Mouse (Mus musculus) liver, embryonic 14.5 days (tissue): ENCODE data around the gene Fat2. TPM values are rescaled to one million over a fixed set of nuclear protein-coding genes. Genes with fewer than 3 reads are reported as not detected.

Source experiments
- ATAC-seq: fragments of 200-750 bp; cut with Nextera tagmentation; 2 replicates; pipeline ENCODE4 v1.8.0; 2017; ENCODE audit warnings: moderate number of reproducible peaks, mild to moderate bottlenecking, moderate library complexity; ENCODE audit not compliant: insufficient read depth
- DNase-seq, 3 experiments: peaks; one replicate each; pipeline ENCODE4 v3.0.0-alpha.2; 2012 to 2013; ENCODE audit warnings: low read depth in 3 of 3, low spot score in 3 of 3
- H3K27ac ChIP-seq: fragments of 300-500 bp; sonication (generic); 2 replicates; pipeline ENCODE4 v1.5.1; 2014; ENCODE audit warnings: moderate library complexity, mild to moderate bottlenecking, control low read depth, inconsistent platforms
- H3K27me3 ChIP-seq: fragments of 300-500 bp; sonication (generic); 2 replicates; pipeline ENCODE4 v1.6.1; 2014; ENCODE audit warnings: mild to moderate bottlenecking, low read length, moderate library complexity; ENCODE audit not compliant: control insufficient read depth, insufficient read depth
- H3K36me3 ChIP-seq: fragments of 300-500 bp; sonication (generic); replicated peaks from 2 replicates; pipeline ENCODE4 v1.6.1; 2014; ENCODE audit warnings: low read depth; ENCODE audit not compliant: control insufficient read depth, insufficient read depth
- H3K4me1 ChIP-seq, 2 experiments: fragments of 200-500 bp in 1 of 2; fragments of 300-500 bp in 1 of 2; sonication (generic) in 1 of 2; replicated peaks; 2 replicates each; pipeline ENCODE4 v1.6.1; 2012 to 2014; ENCODE audit warnings: antibody characterized with exemption in 1 of 2, inconsistent platforms in 1 of 2, low read length in 1 of 2; ENCODE audit not compliant: control insufficient read depth in 2 of 2, insufficient read depth in 2 of 2
- H3K4me2 ChIP-seq: fragments of 300-500 bp; sonication (generic); 2 replicates; pipeline ENCODE4 v1.6.1; 2014; ENCODE audit warnings: low read depth, mild to moderate bottlenecking, control low read depth, moderate library complexity
- H3K4me3 ChIP-seq, 2 experiments: fragments of 200-500 bp in 1 of 2; fragments of 300-500 bp in 1 of 2; sonication (generic) in 1 of 2; 2 replicates each; pipeline ENCODE4 v1.5.1; 2012 to 2014; ENCODE audit warnings: low read depth in 2 of 2, low read length in 2 of 2, mild to moderate bottlenecking in 2 of 2, control low read depth in 1 of 2, inconsistent platforms in 1 of 2, moderate library complexity in 1 of 2; ENCODE audit not compliant: insufficient read depth in 1 of 2
- H3K9ac ChIP-seq: fragments of 300-500 bp; sonication (generic); replicated peaks from 2 replicates; pipeline ENCODE4 v1.6.1; 2014; ENCODE audit warnings: mild to moderate bottlenecking, control low read depth, moderate library complexity
- H3K9me3 ChIP-seq: fragments of 300-500 bp; sonication (generic); 2 replicates; pipeline ENCODE4 v1.6.1; 2016; ENCODE audit warnings: low read length, mixed read lengths; ENCODE audit not compliant: control insufficient read depth
- CTCF ChIP-seq: IDR thresholded peaks from 2 replicates; pipeline ENCODE4 v1.5.1; 2016; ENCODE audit warnings: antibody characterized with exemption, low read depth, control low read depth
- EP300 ChIP-seq: IDR thresholded peaks from 2 replicates; pipeline ENCODE4 v1.6.1; 2016; ENCODE audit warnings: antibody characterized with exemption, low read depth
- WGBS: fragments of 180-500 bp; shearing (Covaris S2); extraction: QIAGEN DNeasy Blood & Tissue Kit; methylation state at CpG from one replicate; pipeline ENCODE4 v1.1.7; 2014; ENCODE audit not compliant: insufficient replicate concordance; 5-methylcytosine and 5-hydroxymethylcytosine counted together
- polyA plus RNA-seq, 2 experiments: library from polyadenylated mRNA; depleted of rRNA in 1 of 2; stranded (reverse) in 1 of 2; unstranded in 1 of 2; fragments of >200 nt; fragmentation: Nextera tagmentation in 1 of 2; extraction: Ambion mirVana in 1 of 2; gene quantifications; 2 replicates each; pipeline versions ENCODE4 v1.2.1 to v1.2.3; 2012 to 2014

Gene Fat2
- polyA plus RNA-seq, 2 experiments, result under 0.01 TPM; not detected in 1

DNA sequence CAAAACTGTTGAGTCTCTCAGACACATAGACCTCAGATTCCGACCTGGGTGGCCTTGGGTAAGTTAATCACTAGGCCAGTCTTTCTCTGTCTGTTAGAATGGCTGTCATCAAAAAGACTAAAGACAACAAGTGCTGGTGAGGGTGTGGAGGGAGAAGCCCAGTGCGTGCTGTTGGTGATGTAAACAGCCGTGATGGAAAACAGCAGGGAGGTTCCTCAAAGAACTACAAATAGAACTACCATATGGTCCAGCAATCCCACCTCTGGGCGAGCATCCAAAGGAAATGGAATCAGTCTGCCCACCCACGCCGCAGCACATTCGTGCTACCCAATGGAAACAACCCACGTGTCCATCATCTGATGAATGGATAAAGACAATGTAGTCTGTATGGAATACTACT lies 12.5 kb downstream of the Fat2 start:
- no peak for DNase-seq
- no peak overlapping the region for H3K4me2 ChIP-seq
- no peaks in the 10 kb centered on the region for H3K4me1 ChIP-seq
- H3K9ac ChIP-seq, result no peak overlapping the region
- no peak overlapping the region for H3K27ac ChIP-seq
- no peaks in the 10 kb centered on the region for H3K27me3 ChIP-seq
- TF ChIP-seq CTCF (no peak), EP300 (no peak)
- H3K4me3 ChIP-seq, result no peak overlapping the region
- ATAC-seq, result no peak
- WGBS, result 56% methylated on average over 8 of the region's 8 CpGs
- H3K9me3 ChIP-seq, result no peaks in the 10 kb centered on the region
- no peaks in the 10 kb centered on the region for H3K36me3 ChIP-seq

DNA sequence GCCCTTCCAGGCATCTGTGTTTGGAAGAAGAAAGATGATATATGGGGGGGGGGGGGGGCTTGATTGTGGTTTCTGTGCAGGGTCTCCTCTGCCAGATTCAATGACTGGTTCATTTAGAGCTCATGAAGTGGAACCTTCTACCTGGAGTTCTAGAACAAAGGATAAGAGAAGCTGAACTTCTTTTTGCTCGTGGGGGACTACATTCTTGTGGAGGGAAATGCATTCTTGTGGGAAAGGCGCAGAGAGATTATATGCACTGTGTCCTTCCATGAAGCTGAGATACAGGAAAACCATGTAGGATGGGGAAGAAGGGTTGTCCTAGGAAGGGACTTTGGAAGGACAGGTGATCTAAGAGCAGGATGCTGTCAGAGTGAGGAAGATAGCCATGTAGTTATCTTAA lies 15.4 kb downstream of the Fat2 start:
- 30% methylated on average over 2 of the region's 2 CpGs for WGBS
- no peak for DNase-seq

GRCm38 (mm10) chr11:55315966-55316365 lies 20.4 kb downstream of the Fat2 start:
- Histone ChIP-seq H3K9me3 (no peaks in the 10 kb centered on the region), H3K4me1 (no peaks in the 10 kb centered on the region), H3K36me3 (no peaks in the 10 kb centered on the region), H3K27ac (no peak overlapping the region), H3K9ac (no peak overlapping the region), H3K4me3 (no peak overlapping the region), H3K4me2 (no peak overlapping the region), H3K27me3 (no peaks in the 10 kb centered on the region)
- 56% methylated on average over 6 of the region's 6 CpGs for WGBS
- DNase-seq (no peak), ATAC-seq (no peak)
- no peak for TF ChIP-seq EP300
- no peak for TF ChIP-seq CTCF

More for the DNA sequence above, 15.4 kb downstream of the Fat2 start:
- H3K4me1 ChIP-seq, result no peaks in the 10 kb centered on the region
- no peak overlapping the region for H3K9ac ChIP-seq
- no peak overlapping the region for H3K4me2 ChIP-seq
- TF ChIP-seq CTCF (no peak), EP300 (no peak)
- H3K27ac ChIP-seq, result no peak overlapping the region
- H3K36me3 ChIP-seq, result no peaks in the 10 kb centered on the region
- H3K27me3 ChIP-seq, result no peaks in the 10 kb centered on the region
- no peaks in the 10 kb centered on the region for H3K9me3 ChIP-seq
- no peak overlapping the region for H3K4me3 ChIP-seq
- ATAC-seq, result no peak

GRCm38 (mm10) chr11:55314704-55315047 lies 21.7 kb downstream of the Fat2 start:
- Histone ChIP-seq H3K9me3 (no peaks in the 10 kb centered on the region), H3K4me3 (no peak overlapping the region), H3K27me3 (no peaks in the 10 kb centered on the region), H3K4me2 (no peak overlapping the region), H3K27ac (no peak overlapping the region), H3K36me3 (no peaks in the 10 kb centered on the region), H3K9ac (no peak overlapping the region), H3K4me1 (no peaks in the 10 kb centered on the region)
- TF ChIP-seq EP300, result no peak
- TF ChIP-seq CTCF, result no peak
- WGBS, result 26% methylated on average over 2 of the region's 2 CpGs
- ATAC-seq, result no peak
- DNase-seq, result no peak

- Histone ChIP-seq H3K4me3 (no peak overlapping the region), H3K27me3 (no peaks in the 10 kb centered on the region), H3K4me2 (no peak overlapping the region), H3K9me3 (no peaks in the 10 kb centered on the region), H3K4me1 (no peaks in the 10 kb centered on the region), H3K27ac (no peak overlapping the region), H3K9ac (no peak overlapping the region), H3K36me3 (no peaks in the 10 kb centered on the region)
- 16% methylated on average over 29 of the region's 29 CpGs for WGBS
- DNase-seq, result no peak
- no peak for TF ChIP-seq EP300
- TF ChIP-seq CTCF, result no peak
- no peak for ATAC-seq
Observed at GRCm38 (mm10) chr11:55313768-55314703, 22.3 kb downstream of the Fat2 start.
